Mouse (Mus musculus): ENCODE results near the gene Tbl3.

GRCm38 (mm10) chr17:24727618-24728017, 20.2 kb upstream of the Tbl3 start, which contains the start of gene Rpl3l:
- no peak for TF ChIP-seq CTCF (IDR thresholded peaks at IDR 0.05; ENCODE audit: low read depth)
- no peak for TF ChIP-seq EP300 (IDR thresholded peaks at IDR 0.05; ENCODE audit: low read depth)

All from liver, embryonic 14.5 days (tissue).